Mouse (Mus musculus) spleen, adult 2 months (tissue): Measurements from ENCODE around the gene 5730596B20Rik. TPM values are rescaled to one million over a fixed set of nuclear protein-coding genes. Genes with fewer than 3 reads are reported as not detected.

ENCODE experiments used
- DNase-seq, 2 experiments: peaks; one replicate each; pipeline versions ENCODE4 v3.0.0 to v3.0.0-alpha.2; 2012 to 2021; ENCODE audit warnings: low spot score in 2 of 2, low read depth in 1 of 2
- H3K27ac ChIP-seq: fragments of 200-500 bp; 2 replicates; pipeline ENCODE4 v1.5.1; 2012; ENCODE audit warnings: low read length, inconsistent platforms; ENCODE audit not compliant: insufficient read depth
- H3K27me3 ChIP-seq: fragments of 200-500 bp; 2 replicates; pipeline ENCODE4 v1.6.1; 2012; ENCODE audit warnings: mild to moderate bottlenecking, moderate library complexity, low read length, inconsistent platforms; ENCODE audit not compliant: control insufficient read depth, insufficient read depth
- H3K36me3 ChIP-seq: fragments of 200-500 bp; 2 replicates; pipeline ENCODE4 v1.6.1; 2012; ENCODE audit warnings: mild to moderate bottlenecking, low read length, inconsistent platforms; ENCODE audit not compliant: control insufficient read depth, insufficient read depth
- H3K4me1 ChIP-seq: fragments of 200-500 bp; 2 replicates; pipeline ENCODE4 v1.6.1; 2011; ENCODE audit warnings: inconsistent platforms; ENCODE audit not compliant: control insufficient read depth, insufficient read depth, insufficient read length
- H3K4me3 ChIP-seq: fragments of 200-500 bp; 2 replicates; pipeline ENCODE4 v1.5.1; 2011; ENCODE audit warnings: mild to moderate bottlenecking, inconsistent platforms; ENCODE audit not compliant: insufficient read depth, insufficient read length; ENCODE audit errors: extremely low read depth
- CTCF ChIP-seq: fragments of 200-500 bp; IDR thresholded peaks from 2 replicates; pipeline ENCODE4 v1.5.1; 2011; ENCODE audit warnings: mild to moderate bottlenecking, inconsistent platforms; ENCODE audit not compliant: insufficient read depth, insufficient read length, insufficient replicate concordance; ENCODE audit errors: extremely low read depth
- POLR2A ChIP-seq: fragments of 200-500 bp; IDR thresholded peaks from 2 replicates; pipeline ENCODE4 v1.6.1; 2011; ENCODE audit warnings: low read depth, low read length, inconsistent platforms
- WGBS: fragments of 180-500 bp; shearing (Covaris S2); methylation state at CpG from one replicate; pipeline ENCODE4 v1.1.7; 2018; 5-methylcytosine and 5-hydroxymethylcytosine counted together
- polyA plus RNA-seq: library from polyadenylated mRNA; depleted of rRNA; stranded (reverse); fragments of >200 nt; gene quantifications from 2 replicates; pipeline ENCODE4 v1.2.3, GENCODE M21; 2012

5730596B20Rik gene
- polyA plus RNA-seq, 1 experiment, result not detected

DNA sequence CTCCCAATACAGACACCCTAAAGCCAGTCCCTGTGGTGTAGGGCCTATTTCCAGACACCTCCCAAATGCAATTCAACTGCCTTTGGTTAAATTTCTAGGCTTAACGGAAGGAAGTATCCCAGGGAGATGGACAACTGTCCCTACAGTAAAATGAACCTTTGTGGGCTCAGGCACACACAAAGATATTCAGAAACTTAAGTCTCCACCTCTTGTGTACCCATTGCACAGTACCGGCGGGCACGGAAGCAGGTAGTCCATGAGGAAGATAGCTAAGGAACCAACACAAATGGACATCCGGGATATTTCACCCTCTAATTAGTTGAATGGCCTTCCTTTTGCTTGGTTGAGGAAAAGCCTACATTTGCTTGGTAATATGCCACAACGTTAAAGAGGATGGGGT, 907 bp upstream of the 5730596B20Rik start:
- Histone ChIP-seq H3K4me1 (no peaks in the 10 kb centered on the region), H3K27me3 (peaks cover 2% of the 10 kb centered on the region; the same call in 1 of the 2 replicates), H3K27ac (0 out of 2 replicates have a peak overlapping the region, but pooled peaks have one; percentile 2), H3K4me3 (no peak overlapping the region), H3K36me3 (no peaks in the 10 kb centered on the region)
- no peak for TF ChIP-seq CTCF
- no peak for TF ChIP-seq POLR2A
- no peak for DNase-seq
- 79% methylated on average over 6 of the region's 6 CpGs for WGBS

DNA sequence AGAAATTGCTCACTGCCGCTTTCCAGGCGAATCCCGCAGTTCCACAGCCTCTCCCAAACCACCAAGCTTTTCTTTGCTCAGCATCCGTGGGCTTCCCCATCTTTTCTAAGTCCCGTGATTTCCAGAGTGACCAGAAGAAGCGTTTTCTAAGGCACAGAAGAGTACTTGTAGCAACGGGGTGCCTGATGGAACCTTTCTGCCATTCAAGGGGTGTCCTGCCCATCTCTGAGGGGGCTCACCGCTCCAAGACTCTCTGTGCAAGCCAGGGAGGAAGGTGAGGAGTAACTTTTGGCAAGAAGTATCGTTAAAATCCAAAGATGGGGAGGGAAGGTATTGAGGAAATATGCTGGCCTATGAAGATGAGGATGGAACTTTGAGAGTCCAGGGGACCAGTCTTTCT, 508 bp downstream of the 5730596B20Rik start:
- no peak for DNase-seq
- TF ChIP-seq CTCF, result no peak
- no peaks in the 10 kb centered on the region for H3K4me1 ChIP-seq
- H3K27ac ChIP-seq, result no peak overlapping the region
- H3K27me3 ChIP-seq, result peaks cover 2% of the 10 kb centered on the region; the same call in 1 of the 2 replicates
- WGBS, result 81% methylated on average over 9 of the region's 9 CpGs
- H3K36me3 ChIP-seq, result no peaks in the 10 kb centered on the region
- no peak overlapping the region for H3K4me3 ChIP-seq

DNA sequence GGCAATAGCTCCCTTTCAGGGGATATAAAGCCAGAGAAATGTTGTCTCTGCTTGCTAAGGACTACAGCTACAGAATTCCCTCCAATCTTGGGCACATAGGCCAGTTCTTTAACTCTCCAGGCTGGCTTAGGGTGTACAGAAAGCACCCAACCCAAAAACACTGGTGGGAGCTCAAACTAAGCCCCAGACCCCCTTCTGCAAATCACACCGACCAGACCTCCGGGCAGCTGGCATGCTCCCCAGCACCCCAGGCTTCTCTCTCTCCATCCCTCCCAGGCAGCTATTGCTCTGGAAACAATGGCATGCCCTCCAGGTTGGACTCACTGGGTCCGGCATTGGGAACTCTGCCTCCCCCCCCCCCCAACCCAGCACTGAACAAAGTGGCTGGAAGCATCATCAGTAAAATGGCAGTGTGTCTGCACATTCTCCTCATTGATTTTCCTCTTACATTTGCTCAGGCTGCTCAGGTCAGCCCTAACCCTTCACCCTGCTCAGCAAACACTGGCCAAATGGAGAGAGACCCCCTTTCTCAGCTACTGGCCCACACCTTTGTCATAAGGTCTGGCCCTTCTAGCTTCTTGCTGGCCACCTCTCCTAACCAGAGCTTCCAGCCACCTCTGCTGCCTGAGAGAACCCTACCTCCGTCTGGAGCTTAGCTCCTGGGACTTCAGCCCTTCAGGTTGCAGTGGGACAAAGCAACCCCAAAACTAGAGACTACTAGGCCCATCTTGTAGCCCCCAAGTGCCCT, 1.8 kb downstream of the 5730596B20Rik start:
- H3K27me3 ChIP-seq, result peaks cover 2% of the 10 kb centered on the region; the same call in 1 of the 2 replicates
- H3K4me3 ChIP-seq, result no peak overlapping the region
- 79% methylated on average over 4 of the region's 4 CpGs for WGBS
- no peaks in the 10 kb centered on the region for H3K36me3 ChIP-seq
- TF ChIP-seq CTCF (no peak), POLR2A (no peak)
- no peak overlapping the region for H3K27ac ChIP-seq
- no peaks in the 10 kb centered on the region for H3K4me1 ChIP-seq
- no peak for DNase-seq

DNA sequence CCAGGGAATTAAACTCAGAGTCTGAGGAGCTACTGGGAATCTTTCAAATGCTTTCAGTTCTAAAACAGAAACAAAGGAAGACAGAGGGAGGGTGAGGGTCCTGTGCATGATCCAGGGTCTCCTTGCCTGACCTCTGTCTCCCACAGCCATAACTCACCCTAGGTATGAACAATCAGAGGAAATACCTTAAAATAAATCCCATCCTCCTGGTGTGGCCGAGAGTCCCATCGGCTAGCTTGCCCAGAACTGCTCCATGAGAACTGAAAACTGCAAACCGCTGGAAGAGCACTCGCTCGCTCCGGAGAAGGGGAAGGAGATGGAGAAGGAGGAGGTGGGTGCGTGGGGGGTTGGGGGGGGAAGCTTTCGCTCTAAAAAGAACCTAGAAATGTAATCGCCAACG, 2.4 kb downstream of the 5730596B20Rik start:
- no peak for DNase-seq
- Histone ChIP-seq H3K4me1 (no peaks in the 10 kb centered on the region), H3K4me3 (no peak overlapping the region), H3K36me3 (no peaks in the 10 kb centered on the region), H3K27ac (no peak overlapping the region), H3K27me3 (peaks cover 2% of the 10 kb centered on the region; the same call in 1 of the 2 replicates)
- no peak for TF ChIP-seq POLR2A
- TF ChIP-seq CTCF, result no peak
- WGBS, result 81% methylated on average over 10 of the region's 10 CpGs

DNA sequence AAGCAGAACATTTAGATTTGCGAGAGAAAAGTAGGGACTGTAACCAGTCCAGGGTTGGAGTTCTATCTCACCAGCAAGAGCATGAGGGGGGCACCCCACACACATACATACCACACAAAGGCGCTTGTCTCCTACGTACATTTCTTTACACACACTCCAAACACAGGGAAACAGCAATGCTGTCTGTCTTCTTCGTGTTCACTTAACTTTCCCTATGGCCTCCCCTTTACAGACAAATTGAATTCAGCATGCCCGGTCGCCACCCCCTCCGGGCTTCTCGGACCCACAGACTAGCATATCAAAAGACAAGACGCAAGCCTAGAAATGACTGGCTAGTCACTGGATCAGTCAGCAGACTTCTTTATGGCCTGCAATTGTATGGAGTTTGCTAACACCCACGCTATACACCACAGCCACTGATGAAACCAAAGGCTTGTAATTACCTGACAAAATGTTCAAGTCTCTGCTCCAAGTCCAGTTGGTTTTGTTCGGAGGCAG, 3.0 kb downstream of the 5730596B20Rik start:
- TF ChIP-seq POLR2A (no peak), CTCF (no peak)
- DNase-seq, result no peak
- peaks cover 2% of the 10 kb centered on the region; the same call in 1 of the 2 replicates for H3K27me3 ChIP-seq
- H3K4me1 ChIP-seq, result no peaks in the 10 kb centered on the region
- WGBS, result 87% methylated on average over 11 of the region's 11 CpGs
- H3K27ac ChIP-seq, result no peak overlapping the region
- H3K36me3 ChIP-seq, result no peaks in the 10 kb centered on the region
- no peak overlapping the region for H3K4me3 ChIP-seq

DNA sequence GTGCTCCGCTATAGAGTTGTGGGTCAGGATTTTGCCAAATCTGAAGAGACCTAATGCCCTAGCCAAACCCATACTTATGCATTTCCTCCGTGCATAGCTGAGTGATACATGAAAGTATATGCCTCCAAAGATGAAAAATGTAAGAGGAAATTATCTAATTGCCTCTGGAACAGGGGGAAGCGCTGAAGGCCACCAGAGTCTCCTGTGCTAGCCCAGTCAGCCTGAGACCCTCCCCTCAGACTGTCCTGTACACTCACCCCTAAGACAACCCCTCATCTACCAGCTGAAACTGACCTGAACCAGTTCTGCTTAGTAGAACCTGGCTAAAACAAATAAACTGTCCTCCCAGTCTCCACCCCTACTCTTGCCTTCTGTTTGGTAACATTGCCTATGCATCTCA, 3.4 kb downstream of the 5730596B20Rik start:
- Histone ChIP-seq H3K4me3 (no peak overlapping the region), H3K27me3 (no peaks in the 10 kb centered on the region; the same call in 1 of the 2 replicates), H3K27ac (no peak overlapping the region), H3K4me1 (no peaks in the 10 kb centered on the region), H3K36me3 (no peaks in the 10 kb centered on the region)
- TF ChIP-seq POLR2A (no peak), CTCF (no peak)
- 81% methylated on average over 3 of the region's 3 CpGs for WGBS
- DNase-seq, result no peak

DNA sequence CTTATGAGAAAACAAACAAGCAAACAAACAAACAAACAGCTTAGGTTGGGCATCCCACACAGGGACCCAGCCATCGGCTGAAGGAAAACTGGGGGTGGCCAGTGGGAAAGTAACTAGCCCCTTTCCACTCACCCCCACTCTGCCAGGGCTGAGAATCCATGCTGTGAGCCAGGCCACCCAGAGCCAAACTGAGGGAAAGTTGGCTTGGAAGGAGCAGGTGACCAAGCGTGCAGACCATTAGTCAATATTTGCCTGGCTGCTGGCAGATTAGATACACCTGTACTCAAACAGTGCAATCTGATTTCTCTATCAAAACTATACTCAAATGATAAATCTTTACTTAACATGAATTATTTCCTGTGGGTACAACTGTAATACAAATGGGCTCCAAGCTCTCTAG, 4.7 kb downstream of the 5730596B20Rik start:
- TF ChIP-seq CTCF, result no peak
- DNase-seq, result no peak
- Histone ChIP-seq H3K27ac (no peak overlapping the region), H3K27me3 (no peaks in the 10 kb centered on the region), H3K4me3 (no peak overlapping the region), H3K4me1 (no peaks in the 10 kb centered on the region), H3K36me3 (no peaks in the 10 kb centered on the region)
- 93% methylated on average over 2 of the region's 2 CpGs for WGBS
